Mouse (Mus musculus) forebrain, embryonic 12.5 days (tissue): Measurements from ENCODE around the gene Gng7. TPM values are rescaled to one million over a fixed set of nuclear protein-coding genes. Genes with fewer than 3 reads are reported as not detected.

Experiments
- ATAC-seq: fragments of 200-750 bp; cut with Nextera tagmentation; 2 replicates; pipeline ENCODE4 v1.8.0; 2017; ENCODE audit warnings: moderate TSS enrichment; ENCODE audit not compliant: low FRiP score
- H3K27ac ChIP-seq: fragments of 300-500 bp; sonication (generic); 2 replicates; pipeline ENCODE4 v1.5.1; 2016; ENCODE audit warnings: mild to moderate bottlenecking
- H3K27me3 ChIP-seq: fragments of 300-500 bp; sonication (generic); 2 replicates; pipeline ENCODE4 v1.6.1; 2016; ENCODE audit warnings: mild to moderate bottlenecking
- H3K36me3 ChIP-seq: fragments of 300-500 bp; sonication (generic); replicated peaks from 2 replicates; pipeline ENCODE4 v1.6.1; 2016; ENCODE audit warnings: mild to moderate bottlenecking
- H3K4me1 ChIP-seq: fragments of 300-500 bp; sonication (generic); 2 replicates; pipeline ENCODE4 v1.6.1; 2016
- H3K4me2 ChIP-seq: fragments of 300-500 bp; sonication (generic); 2 replicates; pipeline ENCODE4 v1.6.1; 2016; ENCODE audit warnings: mild to moderate bottlenecking, moderate library complexity
- H3K4me3 ChIP-seq: fragments of 300-500 bp; sonication (generic); replicated peaks from 2 replicates; pipeline ENCODE4 v1.5.1; 2016; ENCODE audit warnings: mild to moderate bottlenecking
- H3K9ac ChIP-seq: fragments of 300-500 bp; sonication (generic); 2 replicates; pipeline ENCODE4 v1.6.1; 2016; ENCODE audit warnings: mild to moderate bottlenecking
- H3K9me3 ChIP-seq: fragments of 300-500 bp; sonication (generic); 2 replicates; pipeline ENCODE4 v1.6.1; 2016
- WGBS: fragments of 180-500 bp; shearing (Covaris S2); methylation state at CpG from one replicate; pipeline ENCODE4 v1.1.7; 2016; 5-methylcytosine and 5-hydroxymethylcytosine counted together
- polyA plus RNA-seq: library from polyadenylated mRNA; unstranded; fragments of >200 nt; fragmentation: Nextera tagmentation; extraction: Ambion mirVana; gene quantifications from 2 replicates; pipeline ENCODE4 v1.2.1, GENCODE M21; 2016

Gene Gng7
- polyA plus RNA-seq, 1 experiment from 2014 or later: 9.8 TPM

GRCm38 (mm10) chr10:80935698-80936097 lies 79.0 kb downstream of the Gng7 start:
- H3K4me3 ChIP-seq: peak overlapping the region; percentile 34
- peaks cover 91% of the 10 kb centered on the region for H3K4me1 ChIP-seq
- H3K9me3 ChIP-seq: no peaks in the 10 kb centered on the region
- no peak for ATAC-seq
- peaks cover 95% of the 10 kb centered on the region for H3K27me3 ChIP-seq
- H3K9ac ChIP-seq: 0 out of 2 replicates have a peak overlapping the region, but pooled peaks have one; percentile 4
- H3K36me3 ChIP-seq: no peaks in the 10 kb centered on the region
- peak overlapping the region; percentile 56 for H3K4me2 ChIP-seq
- peak overlapping the region; percentile 63 for H3K27ac ChIP-seq
- 4% methylated on average over 17 of the region's 17 CpGs for whole genome bisulfite sequencing

DNA sequence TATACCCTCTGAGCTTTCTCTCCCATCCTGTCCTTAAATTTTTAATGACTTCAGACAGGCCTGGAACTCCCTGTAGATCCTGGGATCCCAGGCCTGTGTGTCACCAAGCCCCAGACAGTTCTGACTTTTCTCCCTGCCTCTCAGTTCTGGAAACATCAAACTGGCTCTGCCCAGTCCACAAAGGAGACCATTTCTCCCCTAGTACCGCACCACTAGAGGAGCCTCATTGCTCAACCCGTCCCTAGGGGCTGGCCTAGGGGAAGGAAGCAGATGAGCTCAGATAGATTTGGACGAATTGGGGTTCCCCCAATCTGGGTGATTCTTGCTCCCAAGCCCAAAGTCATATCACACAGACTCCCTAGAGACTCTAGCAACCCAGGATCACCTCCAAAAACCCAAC lies 79.5 kb downstream of the Gng7 start:
- Histone ChIP-seq H3K4me2 (peak overlapping the region; percentile 56; the same call in 1 of the 2 replicates), H3K9me3 (no peaks in the 10 kb centered on the region), H3K4me3 (peak overlapping the region; percentile 34; the same call in 1 of the 2 replicates), H3K27ac (peak overlapping the region; percentile 63; the same call in 1 of the 2 replicates), H3K36me3 (no peaks in the 10 kb centered on the region), H3K27me3 (peaks cover 95% of the 10 kb centered on the region), H3K4me1 (peaks cover 91% of the 10 kb centered on the region), H3K9ac (0 out of 2 replicates have a peak overlapping the region, but pooled peaks have one; percentile 4)
- no peak for ATAC-seq
- 2% methylated on average over 3 of the region's 3 CpGs for WGBS

- no peak overlapping the region for H3K9ac ChIP-seq
- no peaks in the 10 kb centered on the region for H3K36me3 ChIP-seq
- peak overlapping the region; percentile 44; the same call in 1 of the 2 replicates for H3K4me2 ChIP-seq
- no peak for ATAC-seq
- no peaks in the 10 kb centered on the region for H3K9me3 ChIP-seq
- peaks cover 88% of the 10 kb centered on the region for H3K4me1 ChIP-seq
- 36% methylated on average over 14 of the region's 14 CpGs for WGBS
- no peak overlapping the region for H3K4me3 ChIP-seq
- H3K27ac ChIP-seq: no peak overlapping the region
- H3K27me3 ChIP-seq: peaks cover 93% of the 10 kb centered on the region
These were observed 80.4 kb downstream of the Gng7 start for GRCm38 (mm10) chr10:80934136-80934985.

DNA sequence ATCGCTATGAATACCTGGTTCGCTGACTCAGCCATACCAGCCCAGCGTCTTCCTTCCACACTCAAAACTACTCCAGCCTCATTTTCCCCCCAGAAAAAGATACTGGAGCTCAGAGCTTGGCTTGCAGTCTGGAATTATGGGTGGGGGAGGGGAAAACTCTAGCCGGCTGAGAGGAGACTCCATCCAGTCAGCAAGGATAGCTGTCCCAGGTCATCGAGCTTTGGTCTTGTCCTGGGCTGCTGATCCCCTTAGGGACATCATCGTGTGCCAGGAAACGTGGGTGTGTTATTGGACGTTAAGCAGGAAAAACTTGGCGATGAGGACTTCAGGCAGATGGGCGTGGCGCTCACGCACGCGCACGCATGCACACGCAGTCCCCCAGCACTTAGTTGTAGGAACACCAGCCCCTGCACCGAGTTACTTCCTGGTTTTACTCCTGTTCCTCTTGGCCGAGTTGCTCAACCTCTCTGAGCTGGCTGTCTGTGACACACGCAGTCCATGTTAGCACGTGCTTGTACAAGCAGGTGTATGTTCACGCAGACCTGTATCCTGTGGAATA lies 81.2 kb downstream of the Gng7 start:
- WGBS: 3% methylated on average over 21 of the region's 21 CpGs
- H3K4me3 ChIP-seq: peak overlapping the region; percentile 21
- H3K9me3 ChIP-seq: no peaks in the 10 kb centered on the region

GRCm38 (mm10) chr10:80932700-80933420 lies 81.9 kb downstream of the Gng7 start:
- WGBS: 2% methylated on average over 17 of the region's 17 CpGs
- Histone ChIP-seq H3K27me3 (peaks cover 78% of the 10 kb centered on the region), H3K9me3 (no peaks in the 10 kb centered on the region), H3K4me2 (peak overlapping the region; percentile 73), H3K36me3 (no peaks in the 10 kb centered on the region), H3K9ac (peak overlapping the region; percentile 29), H3K27ac (no peak overlapping the region), H3K4me1 (peaks cover 86% of the 10 kb centered on the region), H3K4me3 (peak overlapping the region; percentile 44)
- ATAC-seq: no peak

More for the DNA sequence above, 81.2 kb downstream of the Gng7 start:
- no peak for ATAC-seq
- H3K4me2 ChIP-seq: peak overlapping the region; percentile 44
- H3K36me3 ChIP-seq: no peaks in the 10 kb centered on the region
- no peak overlapping the region for H3K9ac ChIP-seq
- peaks cover 89% of the 10 kb centered on the region for H3K4me1 ChIP-seq
- H3K27me3 ChIP-seq: peaks cover 84% of the 10 kb centered on the region
- no peak overlapping the region for H3K27ac ChIP-seq

GRCm38 (mm10) chr10:80932206-80932605 lies 82.5 kb downstream of the Gng7 start:
- no peak for ATAC-seq
- Histone ChIP-seq H3K27me3 (peaks cover 72% of the 10 kb centered on the region), H3K4me3 (peak overlapping the region; percentile 44), H3K27ac (no peak overlapping the region), H3K9me3 (no peaks in the 10 kb centered on the region), H3K4me2 (peak overlapping the region; percentile 73), H3K4me1 (peaks cover 80% of the 10 kb centered on the region), H3K9ac (peak overlapping the region; percentile 29), H3K36me3 (no peaks in the 10 kb centered on the region)
- under 1% methylated on average over 20 of the region's 20 CpGs for WGBS

DNA sequence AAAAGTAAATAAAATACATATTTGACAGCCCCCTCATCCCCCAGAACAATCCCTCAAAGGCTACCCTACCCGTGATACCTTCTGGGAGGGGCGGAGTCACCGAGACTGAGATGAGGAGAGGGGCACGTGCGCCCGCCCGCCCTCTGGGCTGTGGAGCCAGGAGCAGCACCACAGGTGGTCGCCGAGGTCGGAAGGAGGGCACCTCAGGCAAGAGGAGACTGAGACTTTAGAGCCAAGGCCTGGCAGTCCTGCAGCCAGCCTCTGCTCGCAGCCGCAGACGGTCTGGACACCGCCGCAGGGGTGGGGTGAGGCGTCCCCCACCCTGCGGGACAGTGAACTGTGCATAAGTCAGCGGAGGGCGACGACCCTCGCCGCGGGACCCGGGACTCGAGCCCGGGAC lies 83.0 kb downstream of the Gng7 start:
- peaks cover 75% of the 10 kb centered on the region for H3K4me1 ChIP-seq
- under 1% methylated on average over 26 of the region's 26 CpGs for WGBS
- H3K4me2 ChIP-seq: peak overlapping the region; percentile 73
- no peaks in the 10 kb centered on the region for H3K9me3 ChIP-seq
- H3K36me3 ChIP-seq: no peaks in the 10 kb centered on the region
- no peak for ATAC-seq
- H3K4me3 ChIP-seq: peak overlapping the region; percentile 44
- H3K27ac ChIP-seq: no peak overlapping the region
- H3K9ac ChIP-seq: peak overlapping the region; percentile 25; the same call in 1 of the 2 replicates
- H3K27me3 ChIP-seq: peaks cover 66% of the 10 kb centered on the region

- no peak overlapping the region for H3K9ac ChIP-seq
- H3K36me3 ChIP-seq: no peaks in the 10 kb centered on the region
- H3K27ac ChIP-seq: no peak overlapping the region
- peak overlapping the region; percentile 44 for H3K4me3 ChIP-seq
- 5% methylated on average over 14 of the region's 14 CpGs for WGBS
- peaks cover 62% of the 10 kb centered on the region for H3K27me3 ChIP-seq
- H3K4me1 ChIP-seq: peaks cover 70% of the 10 kb centered on the region
- no peak for ATAC-seq
- peak overlapping the region; percentile 73 for H3K4me2 ChIP-seq
- no peaks in the 10 kb centered on the region for H3K9me3 ChIP-seq
These were observed 83.5 kb downstream of the Gng7 start for GRCm38 (mm10) chr10:80931153-80931671.

- Histone ChIP-seq H3K9ac (peak overlapping the region; percentile 56), H3K4me1 (peaks cover 63% of the 10 kb centered on the region), H3K4me3 (peak overlapping the region; percentile 44), H3K4me2 (peak overlapping the region; percentile 73), H3K27ac (no peak overlapping the region), H3K9me3 (no peaks in the 10 kb centered on the region), H3K36me3 (no peaks in the 10 kb centered on the region), H3K27me3 (peaks cover 55% of the 10 kb centered on the region)
- ATAC-seq: peak; percentile 14; the same call in 1 of the 2 replicates
- under 1% methylated on average over 45 of the region's 45 CpGs for WGBS
These were observed 84.2 kb downstream of the Gng7 start for GRCm38 (mm10) chr10:80930361-80931152.

DNA sequence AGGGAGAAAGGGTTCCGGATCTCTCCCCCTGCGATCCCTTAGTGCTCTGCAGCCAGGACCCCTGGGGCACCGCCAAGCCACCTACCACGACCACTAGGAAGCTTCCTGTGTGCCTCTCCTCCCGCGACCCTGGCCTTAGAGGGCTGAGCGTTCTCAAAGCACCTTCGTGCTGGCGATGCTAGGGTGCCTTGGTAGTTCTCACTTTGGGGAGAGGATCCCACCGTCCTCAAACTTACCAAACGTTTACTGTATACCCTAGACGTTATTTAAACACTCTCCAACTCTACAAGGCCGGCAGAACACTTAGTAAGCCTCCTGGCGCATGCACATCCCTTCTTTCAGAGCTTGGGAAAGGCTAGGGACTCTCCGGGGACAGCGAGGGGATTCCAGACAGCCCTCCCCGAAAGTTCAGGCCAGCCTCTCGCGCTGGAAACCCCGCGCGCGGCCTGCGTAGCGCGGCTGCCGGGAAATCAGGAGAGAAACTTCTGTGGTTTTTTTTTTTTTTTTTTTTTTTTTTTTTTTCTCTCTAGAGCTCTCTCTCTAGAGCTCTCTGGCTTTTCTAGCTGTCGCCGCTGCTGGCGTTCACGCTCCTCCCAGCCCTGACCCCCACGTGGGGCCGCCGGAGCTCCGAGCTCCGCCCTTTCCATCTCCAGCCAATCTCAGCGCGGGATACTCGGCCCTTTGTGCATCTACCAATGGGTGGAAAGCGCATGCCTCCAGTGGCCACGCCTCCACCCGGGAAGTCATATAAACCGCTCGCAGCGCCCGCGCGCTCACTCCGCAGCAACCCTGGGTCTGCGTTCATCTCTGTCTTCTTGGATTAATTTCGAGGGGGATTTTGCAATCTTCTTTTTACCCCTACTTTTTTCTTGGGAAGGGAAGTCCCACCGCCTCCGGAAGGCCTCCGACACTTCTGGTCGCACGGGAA lies 85.2 kb downstream of the Gng7 start, which contains the start of gene Gadd45b:
Gadd45b (plus strand) TSS at position 775 of the 928 bp plus-strand sequence.
- H3K9me3 ChIP-seq: no peaks in the 10 kb centered on the region
- peak within 1 kb of the TSS; percentile 91 for H3K4me2 ChIP-seq
- whole genome bisulfite sequencing: under 1% methylated on average over 56 of the region's 56 CpGs
- H3K36me3 ChIP-seq: no peaks in the 10 kb centered on the region
- peaks cover 56% of the 10 kb centered on the region for H3K4me1 ChIP-seq
- peaks cover 45% of the 10 kb centered on the region for H3K27me3 ChIP-seq
- ATAC-seq: peak; percentile 94
- peak within 1 kb of the TSS; percentile 48 for H3K4me3 ChIP-seq
- peak within 1 kb of the TSS; percentile 64 for H3K9ac ChIP-seq
- peak within 1 kb of the TSS; percentile 74; the same call in 1 of the 2 replicates for H3K27ac ChIP-seq
